Mouse (Mus musculus): ENCODE measurements around the gene Ankrd42.
A peak's percentile ranks its signal among the peaks of the same experiment; 100 is the strongest.

Gene Ankrd42

GRCm38 (mm10) chr7:92637021-92637625 is at the start of gene Ankrd42:
Gene Ankrd42 (minus strand): TSS chr7:92637142.
- peak; percentile 93 for DNase-seq (ENCODE audit: low spot score)

- DNase-seq (ENCODE audit: low spot score): no peak
Measured at GRCm38 (mm10) chr7:92677346-92677745, 40.4 kb upstream of the Ankrd42 start.

DNA sequence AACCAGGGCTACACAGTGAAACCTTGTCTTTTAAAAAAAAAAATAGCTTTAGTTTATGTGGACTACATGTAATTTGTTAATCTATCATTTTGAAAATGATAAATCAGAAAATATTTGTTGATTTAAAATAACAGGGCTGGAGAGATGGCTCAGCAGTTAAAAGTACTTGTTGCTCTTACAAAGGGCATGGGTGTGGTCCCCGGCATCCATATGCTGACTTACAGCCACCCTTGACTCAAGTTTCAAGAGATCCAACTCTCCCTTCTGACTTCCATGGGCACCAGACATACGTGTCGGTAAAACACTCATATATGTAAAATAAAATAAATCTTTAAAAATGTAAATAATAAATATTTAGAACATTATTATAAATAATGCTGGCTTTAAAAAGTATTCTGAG is 38.2 kb upstream of the Ankrd42 start:
- DNase-seq (ENCODE audit: low spot score): no peak

DNA sequence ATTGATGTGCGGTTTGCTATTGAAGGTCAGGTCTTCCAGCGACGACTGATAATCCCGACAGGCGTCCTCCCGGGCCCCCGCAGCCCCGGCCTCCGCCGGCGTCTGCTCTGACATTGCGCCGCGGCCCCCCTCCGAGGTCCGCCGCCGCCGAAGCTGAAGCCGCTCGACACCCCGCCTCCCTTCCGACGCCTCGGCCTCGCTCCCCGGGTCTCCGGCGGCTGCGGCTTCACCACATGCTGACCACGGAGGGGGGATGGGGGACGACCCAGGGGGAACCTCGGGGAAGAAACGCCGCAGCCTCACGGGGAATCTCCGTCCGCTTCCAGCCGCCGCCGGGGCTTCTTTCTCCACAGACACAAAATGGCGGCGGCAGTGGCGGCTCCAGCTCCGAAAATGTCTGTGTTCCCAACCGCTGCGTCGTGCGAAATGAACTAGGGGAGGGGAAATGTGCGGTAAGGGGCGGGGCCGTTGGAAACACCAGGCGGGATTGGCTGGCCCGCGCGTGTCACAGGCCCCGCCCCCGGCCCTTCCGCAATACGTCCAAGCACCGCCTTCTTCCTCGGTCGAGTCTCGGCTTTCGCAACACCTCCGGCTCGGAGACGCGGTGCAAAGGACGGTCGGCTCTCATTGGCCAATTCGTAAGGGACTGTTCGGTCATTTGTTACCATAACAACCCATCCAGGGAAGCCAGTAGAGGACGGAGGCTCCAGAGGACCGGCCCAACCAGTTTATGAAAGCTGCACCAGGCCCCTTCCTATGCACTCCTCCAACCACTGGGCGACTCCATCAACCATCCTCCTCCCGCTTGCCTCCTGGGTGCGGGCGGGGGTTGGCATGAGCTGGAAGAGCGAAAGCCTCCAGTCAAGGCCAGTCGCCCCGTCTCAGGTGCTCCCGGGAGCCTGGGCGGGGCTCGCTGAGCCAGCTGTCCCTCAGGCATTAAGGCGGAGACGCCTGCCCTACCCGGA is 32.8 kb upstream of the Ankrd42 start, which contains the start of gene Pcf11:
TSS of gene Pcf11 (minus strand) at position 428 of the 965 bp plus-strand sequence.
- DNase-seq (ENCODE audit: low spot score): peak; percentile 97

DNA sequence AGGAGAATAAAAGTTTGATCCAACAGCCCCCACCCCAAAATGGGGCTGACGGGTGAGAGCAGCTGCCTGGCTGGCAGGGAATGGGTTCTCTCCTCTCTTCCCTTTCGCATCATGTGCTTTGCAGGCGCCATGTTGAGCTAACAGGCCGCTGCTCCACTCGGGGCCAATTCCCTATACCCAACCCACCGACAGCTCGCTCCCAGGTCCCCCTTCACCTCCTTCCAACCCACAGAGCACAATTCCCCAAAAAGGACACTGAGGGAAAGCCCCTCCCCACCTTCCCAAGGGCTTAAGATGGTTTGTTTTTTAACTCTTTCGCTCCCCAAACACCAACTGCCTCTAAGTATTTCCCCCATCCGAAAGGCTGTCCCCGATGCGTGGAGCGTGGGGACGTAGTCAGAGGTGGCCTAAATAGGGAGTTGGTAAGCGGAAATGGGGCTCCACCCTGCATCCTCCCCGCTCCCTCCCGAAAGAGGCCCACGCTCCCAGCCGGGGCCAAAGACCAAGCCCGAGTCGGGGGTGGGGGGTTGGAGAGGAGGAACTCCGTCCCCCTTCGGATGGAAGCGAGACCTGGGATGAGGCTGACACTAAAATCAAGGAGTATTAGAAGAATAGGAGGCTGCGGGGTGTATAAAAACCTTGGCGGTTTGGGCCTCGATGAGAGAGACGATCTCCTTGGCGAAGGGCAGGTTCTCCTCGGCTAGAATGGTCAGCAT is 32.0 kb upstream of the Ankrd42 start:
- DNase-seq (ENCODE audit: low spot score): peak; percentile 63

- no peak for DNase-seq (ENCODE audit: low spot score)
Measured at GRCm38 (mm10) chr7:92666274-92666820, 29.4 kb upstream of the Ankrd42 start.

GRCm38 (mm10) chr7:92658050-92658449 is 21.1 kb upstream of the Ankrd42 start:
- no peak for DNase-seq (ENCODE audit: low spot score)

- DNase-seq (ENCODE audit: low spot score): no peak
Measured at GRCm38 (mm10) chr7:92656386-92656785, 19.4 kb upstream of the Ankrd42 start.

DNA sequence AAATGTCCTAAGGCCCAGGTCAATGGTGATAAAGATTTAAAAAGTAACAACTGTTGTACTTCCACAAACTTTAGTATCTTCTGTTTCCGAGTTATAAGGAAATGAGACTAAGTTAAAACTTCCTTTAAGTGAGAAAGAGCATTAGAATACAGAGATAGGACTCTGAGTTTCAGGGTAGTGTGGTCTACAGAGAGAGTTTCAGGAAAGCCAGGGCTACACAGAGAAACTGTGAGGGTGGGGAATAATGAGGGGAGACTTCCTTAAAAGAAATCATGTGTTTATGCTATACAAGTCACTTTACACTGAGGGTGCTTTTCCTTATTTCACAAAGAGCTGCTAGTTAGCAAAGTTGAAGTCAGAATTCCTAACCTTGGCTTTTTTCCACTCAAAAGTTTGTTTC is 16.4 kb upstream of the Ankrd42 start:
- DNase-seq (ENCODE audit: low spot score): no peak

GRCm38 (mm10) chr7:92647790-92648189 is 10.8 kb upstream of the Ankrd42 start:
- no peak for DNase-seq (ENCODE audit: low spot score)

DNA sequence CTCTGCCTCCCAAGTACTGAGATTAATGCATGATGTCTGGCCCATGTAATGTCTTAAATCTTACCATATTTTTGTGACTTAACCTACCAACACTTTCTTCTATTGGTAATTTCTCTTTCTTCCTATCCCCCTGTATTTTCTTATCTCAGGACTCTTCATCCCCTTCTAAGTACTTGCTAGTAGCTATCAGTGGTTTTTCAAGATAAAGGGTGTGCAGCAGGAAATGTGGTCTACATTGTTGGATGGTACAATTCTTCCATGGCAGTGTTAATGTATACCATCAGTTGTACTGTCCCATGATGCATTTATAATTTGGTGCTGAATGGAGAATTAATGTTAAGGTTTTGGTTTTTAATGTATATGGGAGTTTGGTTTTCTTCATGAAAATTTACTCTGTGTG is 5.4 kb upstream of the Ankrd42 start:
- no peak for DNase-seq (ENCODE audit: low spot score)

GRCm38 (mm10) chr7:92638050-92638449 is 1.1 kb upstream of the Ankrd42 start:
- no peak for DNase-seq (ENCODE audit: low spot score)

GRCm38 (mm10) chr7:92636295-92637011 is 489 bp downstream of the Ankrd42 start:
- no peak for DNase-seq (ENCODE audit: low spot score)

DNA sequence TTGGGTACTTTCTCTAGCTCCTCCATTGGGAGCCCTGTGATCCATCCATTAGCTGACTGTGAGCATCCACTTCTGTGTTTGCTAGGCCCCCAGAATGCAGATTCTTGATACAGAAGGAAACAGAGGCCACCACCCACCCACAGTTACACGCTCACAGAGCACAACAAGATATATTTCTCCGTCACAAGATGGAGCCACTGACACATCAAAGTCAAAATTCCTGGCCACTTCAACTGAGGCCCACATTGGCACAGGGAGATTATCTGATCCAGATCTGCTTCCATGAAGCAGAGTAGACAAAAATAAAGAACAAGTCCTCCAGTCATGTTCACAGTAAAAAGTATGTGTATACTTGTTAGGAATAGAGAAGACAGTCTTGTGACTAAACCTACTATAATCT is 6.8 kb downstream of the Ankrd42 start:
- peak; percentile 34 for DNase-seq (ENCODE audit: low spot score)

DNA sequence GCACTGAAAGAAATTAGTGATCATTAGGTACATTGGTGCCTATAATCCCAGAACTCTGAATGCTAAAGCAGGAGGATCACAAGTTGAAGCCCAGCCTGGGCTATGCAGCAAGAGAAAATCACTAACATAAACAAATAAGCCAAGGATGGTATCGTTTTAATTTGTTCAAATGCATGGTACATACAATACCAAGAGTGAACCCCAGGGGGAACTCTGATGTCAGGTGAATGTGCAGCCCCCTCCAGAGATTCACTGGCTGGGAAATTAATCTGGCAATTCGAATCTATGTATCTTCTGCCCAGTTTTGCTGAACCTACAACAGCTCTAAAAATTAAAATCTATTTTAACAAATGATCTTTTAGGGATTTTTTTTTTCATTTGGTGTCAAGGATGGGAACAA is 12.5 kb downstream of the Ankrd42 start:
- no peak for DNase-seq (ENCODE audit: low spot score)

GRCm38 (mm10) chr7:92610830-92611229 is 26.1 kb downstream of the Ankrd42 start:
- DNase-seq (ENCODE audit: low spot score): no peak

DNA sequence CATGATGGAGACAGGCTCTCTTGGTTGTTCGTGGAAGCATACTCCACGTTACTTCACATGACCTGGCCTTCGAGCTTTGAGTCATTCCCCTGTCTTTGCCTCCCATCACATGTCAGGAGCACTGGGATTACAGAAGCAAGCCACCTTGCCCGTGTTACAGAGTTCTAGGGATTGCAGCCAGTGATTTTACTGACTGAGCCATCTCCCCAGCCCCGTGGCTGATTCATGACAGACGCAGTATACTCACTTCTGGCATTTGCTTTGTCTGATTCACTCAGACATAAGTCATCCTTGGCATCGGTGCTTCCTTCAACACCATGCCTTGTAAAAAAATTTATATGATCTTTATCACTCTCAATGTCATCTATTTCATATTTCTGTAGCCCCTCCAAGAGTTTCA is 32.0 kb downstream of the Ankrd42 start:
- DNase-seq (ENCODE audit: low spot score): no peak

DNA sequence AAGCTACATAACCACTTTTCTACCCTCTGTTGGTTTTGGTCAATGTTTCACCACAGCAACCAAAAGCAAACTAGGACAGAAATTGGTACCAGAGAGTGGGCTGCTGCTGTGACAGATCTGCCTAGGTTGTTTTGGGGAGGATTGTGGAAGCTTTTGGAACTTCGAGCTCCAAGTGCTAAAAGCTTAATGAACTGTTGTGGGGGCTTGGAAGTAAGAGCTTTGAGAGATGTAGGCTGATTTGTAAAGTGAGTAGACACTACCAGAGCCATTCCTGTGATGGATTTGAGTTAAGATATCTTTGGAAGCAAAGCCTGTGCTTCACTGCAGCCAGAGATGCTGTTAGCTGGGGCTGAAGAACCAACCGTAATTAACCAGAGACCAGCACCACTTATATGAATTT is 46.1 kb downstream of the Ankrd42 start:
- DNase-seq (ENCODE audit: low spot score): no peak

GRCm38 (mm10) chr7:92589986-92590385 is 47.0 kb downstream of the Ankrd42 start:
- DNase-seq (ENCODE audit: low spot score): no peak

- DNase-seq (ENCODE audit: low spot score): no peak
Measured at GRCm38 (mm10) chr7:92583567-92583966, 53.4 kb downstream of the Ankrd42 start.

DNA sequence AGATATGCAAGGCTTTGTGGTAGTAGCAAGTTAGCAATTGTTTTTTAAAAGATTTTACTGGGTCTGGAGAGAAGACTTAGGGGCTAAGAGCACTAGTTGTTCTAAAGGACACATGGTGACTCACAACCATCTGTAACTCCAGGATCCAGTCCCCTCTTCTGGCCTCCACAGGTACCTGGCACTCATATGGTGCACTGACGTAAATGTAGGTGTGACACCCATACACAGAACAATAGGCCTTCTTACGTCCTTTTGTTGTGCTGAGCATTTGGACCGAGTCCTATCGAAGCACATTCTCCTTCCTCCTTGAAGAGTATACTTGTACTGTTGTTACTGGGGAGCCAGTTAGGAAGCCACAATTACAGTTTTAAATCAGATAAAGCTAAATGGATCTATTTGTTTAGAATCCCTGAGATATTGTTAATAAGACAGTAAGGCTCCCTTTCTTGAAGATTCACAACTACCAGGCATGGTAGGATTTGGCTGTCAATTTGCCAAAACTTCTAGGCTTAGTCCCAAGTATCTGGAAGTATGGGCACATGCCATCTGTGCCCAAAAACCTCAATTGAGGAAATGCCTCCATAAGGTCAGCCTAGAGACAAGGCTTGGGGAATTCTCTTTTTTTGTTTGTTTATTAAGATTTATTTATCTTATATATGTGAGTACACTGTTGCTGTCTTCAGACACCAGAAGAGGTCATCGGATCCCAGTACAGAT is 56.3 kb downstream of the Ankrd42 start:
- DNase-seq (ENCODE audit: low spot score): peak; percentile 24

Data from layer of hippocampus, adult 11-12 months (tissue).